Mouse (Mus musculus) ES-Bruce4 (cell line): Measurements from ENCODE around the gene Tmco4. TPM values are rescaled to one million over a fixed set of nuclear protein-coding genes. Genes with fewer than 3 reads are reported as not detected.

Experiments
- H3K27ac ChIP-seq: 2 replicates; pipeline ENCODE4 v1.5.1; 2012; ENCODE audit warnings: low read length, inconsistent platforms; ENCODE audit not compliant: insufficient read depth
- H3K27me3 ChIP-seq: 2 replicates; pipeline ENCODE4 v1.6.1; 2012; ENCODE audit warnings: mild to moderate bottlenecking, low read length, inconsistent platforms; ENCODE audit not compliant: control insufficient read depth, poor library complexity, insufficient read depth, severe bottlenecking
- H3K36me3 ChIP-seq: 2 replicates; pipeline ENCODE4 v1.6.1; 2012; ENCODE audit warnings: inconsistent platforms, mild to moderate bottlenecking, low read length, moderate library complexity; ENCODE audit not compliant: control insufficient read depth, poor library complexity, insufficient read depth, severe bottlenecking
- H3K4me1 ChIP-seq: one replicate; pipeline ENCODE4 v1.8.1; 2011; ENCODE audit warnings: low read length; ENCODE audit not compliant: control insufficient read depth, insufficient read depth
- H3K4me3 ChIP-seq: 2 replicates; pipeline ENCODE4 v1.5.1; 2011; ENCODE audit warnings: low read depth, mild to moderate bottlenecking, low read length
- H3K9ac ChIP-seq: 2 replicates; pipeline ENCODE4 v1.6.1; 2012; ENCODE audit warnings: low read depth, mild to moderate bottlenecking, inconsistent platforms; ENCODE audit not compliant: poor library complexity, severe bottlenecking
- H3K9me3 ChIP-seq: replicated peaks from 2 replicates; pipeline ENCODE4 v1.6.1; 2012; ENCODE audit warnings: mild to moderate bottlenecking, low read length, inconsistent platforms; ENCODE audit not compliant: control insufficient read depth, poor library complexity, insufficient read depth, severe bottlenecking
- CTCF ChIP-seq: IDR thresholded peaks from one replicate; pipeline ENCODE4 v1.8.1; 2011; ENCODE audit warnings: low read depth, low read length
- EP300 ChIP-seq: IDR thresholded peaks from 2 replicates; pipeline ENCODE4 v1.6.1; 2011; ENCODE audit warnings: low read depth, low read length; ENCODE audit not compliant: insufficient read depth
- POLR2A ChIP-seq: IDR thresholded peaks from one replicate; pipeline ENCODE4 v1.8.1; 2011; ENCODE audit warnings: low read length; ENCODE audit not compliant: insufficient read depth
- polyA plus RNA-seq: library from polyadenylated mRNA; stranded (reverse); fragments of >200 nt; gene quantifications from 2 replicates; pipeline ENCODE4 v1.2.4, GENCODE M21; 2011; ENCODE audit warnings: low read depth; ENCODE audit not compliant: missing spikeins, insufficient read depth, insufficient read length

The Tmco4 gene
- polyA plus RNA-seq, 1 experiment = 3.9 TPM

DNA sequence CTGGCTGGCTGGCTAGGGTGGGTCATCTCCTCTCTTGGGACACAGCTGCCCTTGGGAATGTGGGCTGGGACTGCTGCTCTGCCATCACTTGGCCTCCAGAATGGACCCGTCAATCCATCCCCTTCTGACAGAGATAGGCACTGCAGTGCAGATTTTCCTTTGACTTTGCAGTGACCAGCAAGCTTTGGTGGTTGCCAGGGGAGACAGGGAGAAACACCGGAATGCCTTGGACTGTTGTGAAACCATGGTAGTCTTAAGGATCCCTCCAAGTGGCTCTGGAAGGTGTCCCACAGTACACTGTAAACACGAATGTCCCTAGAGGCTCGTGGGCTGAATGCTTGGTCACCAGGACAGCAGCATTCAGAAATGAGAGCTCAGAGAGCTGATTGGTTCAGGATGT lies 33.2 kb upstream of the Tmco4 start:
- Histone ChIP-seq H3K9me3 (no peaks in the 10 kb centered on the region), H3K27me3 (no peaks in the 10 kb centered on the region), H3K4me1 (no peaks in the 10 kb centered on the region), H3K27ac (no peak overlapping the region), H3K9ac (no peak overlapping the region), H3K36me3 (no peaks in the 10 kb centered on the region), H3K4me3 (no peak overlapping the region)
- no peak for TF ChIP-seq EP300
- TF ChIP-seq POLR2A = no peak
- no peak for TF ChIP-seq CTCF

DNA sequence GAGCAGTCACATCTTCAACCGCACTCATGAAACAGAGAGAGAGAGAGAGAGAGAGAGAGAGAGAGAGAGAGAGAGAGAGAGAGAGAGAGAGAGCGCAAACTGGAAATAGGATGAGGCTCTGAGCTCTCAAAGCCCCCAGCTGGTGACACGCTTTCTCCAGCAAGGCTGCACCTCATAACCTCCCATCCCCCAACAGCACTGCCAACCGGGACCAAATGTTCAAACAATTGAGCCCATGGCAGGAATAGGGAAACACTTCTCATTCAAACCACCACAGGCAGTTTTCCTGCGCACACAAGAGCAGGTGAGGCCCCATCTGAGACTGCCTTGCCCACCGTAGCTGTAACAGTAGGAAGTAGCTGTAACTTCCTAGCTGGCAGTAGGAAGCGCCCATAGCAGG lies 31.3 kb upstream of the Tmco4 start:
- Histone ChIP-seq H3K4me3 (no peak overlapping the region), H3K36me3 (no peaks in the 10 kb centered on the region), H3K4me1 (no peaks in the 10 kb centered on the region), H3K27me3 (no peaks in the 10 kb centered on the region), H3K9me3 (no peaks in the 10 kb centered on the region), H3K9ac (no peak overlapping the region), H3K27ac (no peak overlapping the region)
- TF ChIP-seq POLR2A (no peak), CTCF (no peak), EP300 (no peak)

DNA sequence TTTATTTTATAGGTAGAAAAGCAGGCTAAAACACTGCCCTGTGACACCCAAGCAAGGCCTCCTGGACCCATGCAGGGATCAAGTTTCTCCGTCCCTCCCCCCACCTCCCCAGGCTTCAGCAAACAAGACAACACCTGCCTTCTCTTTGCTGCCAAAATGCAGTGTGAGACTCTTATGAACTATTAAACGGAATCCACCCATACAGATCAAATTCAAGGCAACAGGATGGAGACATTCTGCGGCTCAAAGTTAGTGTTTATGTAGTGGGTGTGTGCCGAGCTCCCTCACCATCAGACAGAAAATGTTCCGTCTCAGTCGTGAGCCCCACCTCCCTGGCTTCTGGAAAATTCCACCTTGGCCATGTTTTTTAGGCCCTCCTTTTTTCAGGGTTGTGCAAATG lies 30.7 kb upstream of the Tmco4 start:
- Histone ChIP-seq H3K9me3 (no peaks in the 10 kb centered on the region), H3K4me1 (no peaks in the 10 kb centered on the region), H3K9ac (no peak overlapping the region), H3K36me3 (no peaks in the 10 kb centered on the region), H3K4me3 (no peak overlapping the region), H3K27me3 (no peaks in the 10 kb centered on the region), H3K27ac (no peak overlapping the region)
- TF ChIP-seq POLR2A (no peak), EP300 (no peak), CTCF (no peak)

DNA sequence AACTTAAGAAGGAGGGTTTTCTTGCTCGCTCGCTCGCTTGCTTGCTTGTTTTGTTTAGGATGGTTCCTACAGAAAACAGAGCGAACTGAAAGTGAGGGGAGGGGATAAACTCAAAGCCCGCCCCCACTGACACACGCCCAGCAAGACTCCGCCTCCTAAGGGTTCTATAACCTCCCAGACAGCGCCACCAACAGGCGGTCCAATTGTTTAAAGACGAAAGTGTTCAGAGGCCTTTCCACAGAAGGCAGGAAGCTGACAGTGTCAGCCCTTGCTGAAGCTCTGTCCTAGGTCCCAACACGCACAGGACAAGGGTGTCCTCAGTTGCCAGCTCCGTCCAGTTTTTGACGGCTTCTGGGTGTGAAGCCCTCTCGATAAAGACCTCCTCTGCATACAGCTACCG lies 29.0 kb upstream of the Tmco4 start:
- no peak overlapping the region for H3K4me3 ChIP-seq
- no peak overlapping the region for H3K27ac ChIP-seq
- H3K4me1 ChIP-seq = no peaks in the 10 kb centered on the region
- no peaks in the 10 kb centered on the region for H3K9me3 ChIP-seq
- no peaks in the 10 kb centered on the region for H3K36me3 ChIP-seq
- H3K27me3 ChIP-seq = no peaks in the 10 kb centered on the region
- TF ChIP-seq EP300 (no peak), CTCF (peak; percentile 79)
- no peak overlapping the region for H3K9ac ChIP-seq

DNA sequence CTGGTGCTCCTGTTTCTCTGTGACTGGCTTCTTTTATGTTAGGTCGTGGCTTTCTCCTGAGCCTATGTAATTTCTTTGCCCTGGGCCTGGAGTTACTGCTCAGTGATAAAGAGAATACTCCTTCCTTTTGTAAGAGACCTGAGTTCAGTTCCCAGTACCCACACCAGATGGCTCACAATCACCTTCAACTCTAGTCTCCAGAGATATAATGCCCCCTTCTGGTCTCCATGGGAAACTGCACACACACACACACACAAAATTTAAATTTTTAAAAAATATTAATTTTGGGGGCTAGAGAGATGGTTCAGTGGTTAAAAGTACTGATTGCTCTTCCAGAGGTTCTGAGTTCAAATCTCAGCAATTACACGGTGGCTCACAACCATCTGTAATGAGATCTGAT lies 24.4 kb upstream of the Tmco4 start:
- Histone ChIP-seq H3K27ac (no peak overlapping the region), H3K9me3 (no peaks in the 10 kb centered on the region; the same call in 1 of the 2 replicates)
- TF ChIP-seq POLR2A (no peak), CTCF (no peak), EP300 (no peak)

DNA sequence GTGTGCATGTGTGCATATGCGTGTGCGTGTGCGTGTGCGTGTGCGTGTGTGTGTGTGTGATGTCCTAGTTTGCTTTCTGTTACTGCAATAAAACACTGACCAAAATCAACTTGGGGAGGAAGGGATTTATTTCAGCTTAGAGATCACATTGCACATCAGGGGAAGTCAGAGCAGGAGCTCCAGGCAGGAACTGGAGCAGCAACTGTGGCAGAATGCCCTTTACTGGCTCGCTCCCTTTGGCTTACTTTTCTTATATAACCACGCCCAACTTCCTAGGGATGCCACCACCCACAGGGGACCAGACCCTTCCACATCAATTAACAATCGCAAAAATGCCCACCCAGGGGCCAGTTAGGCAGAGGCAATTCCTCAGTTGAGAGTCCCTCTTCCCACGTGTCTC lies 14.1 kb upstream of the Tmco4 start:
- Histone ChIP-seq H3K27ac (no peak overlapping the region), H3K9ac (no peak overlapping the region), H3K4me1 (no peaks in the 10 kb centered on the region), H3K9me3 (no peaks in the 10 kb centered on the region), H3K4me3 (no peak overlapping the region), H3K27me3 (no peaks in the 10 kb centered on the region), H3K36me3 (no peaks in the 10 kb centered on the region)
- TF ChIP-seq POLR2A (no peak), CTCF (no peak), EP300 (no peak)

More for the DNA sequence above, 24.4 kb upstream of the Tmco4 start:
- H3K4me3 ChIP-seq = no peak overlapping the region
- H3K9ac ChIP-seq = no peak overlapping the region
- no peaks in the 10 kb centered on the region for H3K4me1 ChIP-seq
- no peaks in the 10 kb centered on the region for H3K27me3 ChIP-seq
- H3K36me3 ChIP-seq = no peaks in the 10 kb centered on the region
